Mouse (Mus musculus): ENCODE data around the gene Ptcra. TPM values are rescaled to one million over a fixed set of nuclear protein-coding genes. Genes with fewer than 3 reads are reported as not detected.

The Ptcra gene
- polyA plus RNA-seq, 1 experiment from 2014 or later = 0.34 TPM

GRCm38 (mm10) chr17:46758753-46759152, 4.8 kb downstream of the Ptcra start:
- Histone ChIP-seq H3K27ac (ENCODE audit: low read depth, low read length) (no peak overlapping the region), H3K4me1 (replicated peaks; ENCODE audit: control insufficient read depth, insufficient read depth, low read length) (no peaks in the 10 kb centered on the region), H3K36me3 (ENCODE audit: control insufficient read depth, insufficient read depth, low read length) (no peaks in the 10 kb centered on the region), H3K4me2 (replicated peaks; ENCODE audit: low read depth, low read length) (no peak overlapping the region), H3K9ac (ENCODE audit: low read depth, low read length) (no peak overlapping the region), H3K9me3 (ENCODE audit: control insufficient read depth, low read length) (no peaks in the 10 kb centered on the region), H3K27me3 (ENCODE audit: control insufficient read depth, insufficient read depth, low read length) (no peaks in the 10 kb centered on the region), H3K4me3 (ENCODE audit: low read depth, low read length) (no peak overlapping the region)
- WGBS = 83% methylated on average over 12 of the region's 12 CpGs
- no peak for ATAC-seq (ENCODE audit: low FRiP score)
- DNase-seq (ENCODE audit: low spot score) = no peak

DNA sequence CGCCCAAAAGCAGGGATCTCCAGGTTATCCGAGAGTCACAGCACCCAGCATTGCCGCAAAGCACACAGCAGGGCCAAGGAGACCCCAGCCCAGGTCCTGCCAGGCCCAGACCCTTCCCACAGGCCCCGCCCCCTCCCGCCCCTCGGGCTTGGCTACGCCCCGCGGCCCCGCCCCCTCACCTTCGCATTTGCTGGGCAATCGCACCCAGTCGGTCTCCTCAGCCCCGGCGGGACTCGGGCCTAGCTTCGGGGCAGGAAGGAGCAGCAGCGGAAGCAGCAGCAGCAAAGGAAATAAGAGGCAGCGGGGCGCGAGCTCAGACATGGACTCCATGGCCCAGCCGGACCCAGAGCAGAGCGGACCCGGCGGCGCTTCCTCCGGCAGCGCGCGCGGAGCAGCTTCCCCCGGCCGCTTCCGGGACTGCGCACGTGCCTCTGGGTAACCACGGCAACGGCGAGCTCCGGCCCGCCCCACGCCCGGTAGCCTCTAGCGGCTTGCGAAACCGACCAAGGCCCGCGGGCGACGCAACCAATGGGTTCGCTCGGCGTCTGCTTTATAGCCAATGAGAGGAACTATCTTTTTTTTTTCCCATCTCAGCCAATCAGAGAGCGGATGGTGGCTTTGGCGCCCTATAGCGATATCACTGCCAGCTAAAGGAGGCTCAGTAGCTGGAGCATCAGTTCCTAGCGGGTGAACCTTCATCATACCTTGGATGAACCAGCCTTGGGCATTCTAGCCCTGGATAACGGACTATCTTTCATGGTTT, 11.5 kb downstream of the Ptcra start, which contains the start of gene Cnpy3:
Gene Cnpy3, minus strand, starts transcription at position 421 of the 763 bp plus-strand sequence.
- peak; percentile 98 for ATAC-seq (ENCODE audit: low FRiP score)
- H3K36me3 ChIP-seq (ENCODE audit: control insufficient read depth, insufficient read depth, low read length) = no peaks in the 10 kb centered on the region
- DNase-seq (ENCODE audit: low spot score) = peak; percentile 98
- H3K4me1 ChIP-seq (replicated peaks; ENCODE audit: control insufficient read depth, insufficient read depth, low read length) = peaks cover 4% of the 10 kb centered on the region; the same call in 1 of the 2 replicates
- H3K27me3 ChIP-seq (ENCODE audit: control insufficient read depth, insufficient read depth, low read length) = no peaks in the 10 kb centered on the region; the same call in 1 of the 2 replicates
- peak within 1 kb of the TSS; percentile 84 for H3K4me2 ChIP-seq (replicated peaks; ENCODE audit: low read depth, low read length)
- peak within 1 kb of the TSS; percentile 69 for H3K4me3 ChIP-seq (ENCODE audit: low read depth, low read length)
- 0% methylated on average over 53 of the region's 58 CpGs for WGBS
- H3K27ac ChIP-seq (ENCODE audit: low read depth, low read length) = peak within 1 kb of the TSS; percentile 80
- no peaks in the 10 kb centered on the region for H3K9me3 ChIP-seq (ENCODE audit: control insufficient read depth, low read length)
- peak within 1 kb of the TSS; percentile 70 for H3K9ac ChIP-seq (ENCODE audit: low read depth, low read length)

DNA sequence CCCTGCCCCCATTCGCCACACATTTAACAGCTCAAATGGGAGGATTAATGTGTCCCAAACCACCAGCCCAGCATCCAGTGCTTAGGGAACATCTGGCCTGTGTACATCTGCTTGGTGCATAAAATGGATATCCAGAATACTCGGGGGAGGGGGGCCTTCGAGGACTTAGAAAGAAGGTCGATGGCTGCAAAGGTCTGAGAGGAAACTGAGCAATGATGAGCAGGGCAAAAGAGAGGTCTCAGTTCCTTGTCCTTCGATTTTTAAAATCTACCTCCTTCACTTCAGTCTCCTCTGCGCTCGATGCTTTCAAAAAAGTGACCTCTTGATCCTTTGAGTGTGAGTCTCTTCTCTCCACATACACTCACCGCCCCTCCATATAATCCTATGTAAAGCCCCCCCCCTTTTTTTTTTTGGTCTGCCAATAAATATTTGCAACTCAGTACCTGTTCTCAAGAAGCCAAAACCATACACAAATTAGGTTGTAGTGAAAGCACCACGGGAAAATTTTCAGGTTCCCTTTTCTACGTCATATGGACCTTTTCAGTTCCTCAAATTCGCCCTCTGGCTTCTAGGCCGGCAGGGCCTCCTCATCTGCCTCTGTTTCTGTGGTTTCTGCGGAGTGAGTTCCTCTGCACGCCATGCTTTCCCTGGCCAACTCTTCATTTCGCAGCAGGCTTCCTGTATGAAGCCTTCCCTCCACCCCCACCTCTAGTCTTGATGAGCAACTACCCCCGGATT, 12.3 kb downstream of the Ptcra start:
- Histone ChIP-seq H3K9me3 (ENCODE audit: control insufficient read depth, low read length) (no peaks in the 10 kb centered on the region), H3K4me2 (replicated peaks; ENCODE audit: low read depth, low read length) (peak overlapping the region; percentile 84), H3K4me1 (replicated peaks; ENCODE audit: control insufficient read depth, insufficient read depth, low read length) (peaks cover 4% of the 10 kb centered on the region; the same call in 1 of the 2 replicates), H3K4me3 (ENCODE audit: low read depth, low read length) (peak overlapping the region; percentile 69), H3K27ac (ENCODE audit: low read depth, low read length) (peak overlapping the region; percentile 80; the same call in 1 of the 2 replicates), H3K36me3 (ENCODE audit: control insufficient read depth, insufficient read depth, low read length) (no peaks in the 10 kb centered on the region), H3K27me3 (ENCODE audit: control insufficient read depth, insufficient read depth, low read length) (no peaks in the 10 kb centered on the region; the same call in 1 of the 2 replicates), H3K9ac (ENCODE audit: low read depth, low read length) (peak overlapping the region; percentile 70)
- ATAC-seq (ENCODE audit: low FRiP score) = no peak
- no peak for DNase-seq (ENCODE audit: low spot score)
- WGBS = 28% methylated on average over 16 of the region's 16 CpGs

- DNase-seq (ENCODE audit: low spot score) (no peak), ATAC-seq (ENCODE audit: low FRiP score) (no peak)
- no peak overlapping the region for H3K4me3 ChIP-seq (ENCODE audit: low read depth, low read length)
- H3K27me3 ChIP-seq (ENCODE audit: control insufficient read depth, insufficient read depth, low read length) = no peaks in the 10 kb centered on the region; the same call in 1 of the 2 replicates
- H3K4me1 ChIP-seq (replicated peaks; ENCODE audit: control insufficient read depth, insufficient read depth, low read length) = peaks cover 4% of the 10 kb centered on the region; the same call in 1 of the 2 replicates
- WGBS = 99% methylated on average over 4 of the region's 4 CpGs
- H3K27ac ChIP-seq (ENCODE audit: low read depth, low read length) = no peak overlapping the region
- H3K9ac ChIP-seq (ENCODE audit: low read depth, low read length) = peak overlapping the region; percentile 70
- no peaks in the 10 kb centered on the region for H3K36me3 ChIP-seq (ENCODE audit: control insufficient read depth, insufficient read depth, low read length)
- peak overlapping the region; percentile 84; the same call in 1 of the 2 replicates for H3K4me2 ChIP-seq (replicated peaks; ENCODE audit: low read depth, low read length)
- no peaks in the 10 kb centered on the region for H3K9me3 ChIP-seq (ENCODE audit: control insufficient read depth, low read length)
These were observed 12.9 kb downstream of the Ptcra start for GRCm38 (mm10) chr17:46750580-46750979.

- H3K36me3 ChIP-seq (ENCODE audit: control insufficient read depth, insufficient read depth, low read length) = no peaks in the 10 kb centered on the region
- WGBS = 91% methylated on average over 5 of the region's 5 CpGs
- ATAC-seq (ENCODE audit: low FRiP score) (no peak), DNase-seq (ENCODE audit: low spot score) (no peak)
- no peak overlapping the region for H3K4me3 ChIP-seq (ENCODE audit: low read depth, low read length)
- no peaks in the 10 kb centered on the region for H3K9me3 ChIP-seq (ENCODE audit: control insufficient read depth, low read length)
- no peak overlapping the region for H3K4me2 ChIP-seq (replicated peaks; ENCODE audit: low read depth, low read length)
- H3K27ac ChIP-seq (ENCODE audit: low read depth, low read length) = no peak overlapping the region
- H3K9ac ChIP-seq (ENCODE audit: low read depth, low read length) = no peak overlapping the region
- no peaks in the 10 kb centered on the region; the same call in 1 of the 2 replicates for H3K27me3 ChIP-seq (ENCODE audit: control insufficient read depth, insufficient read depth, low read length)
- H3K4me1 ChIP-seq (replicated peaks; ENCODE audit: control insufficient read depth, insufficient read depth, low read length) = peaks cover 4% of the 10 kb centered on the region; the same call in 1 of the 2 replicates
These were observed 14.2 kb downstream of the Ptcra start for GRCm38 (mm10) chr17:46749282-46749681.

DNA sequence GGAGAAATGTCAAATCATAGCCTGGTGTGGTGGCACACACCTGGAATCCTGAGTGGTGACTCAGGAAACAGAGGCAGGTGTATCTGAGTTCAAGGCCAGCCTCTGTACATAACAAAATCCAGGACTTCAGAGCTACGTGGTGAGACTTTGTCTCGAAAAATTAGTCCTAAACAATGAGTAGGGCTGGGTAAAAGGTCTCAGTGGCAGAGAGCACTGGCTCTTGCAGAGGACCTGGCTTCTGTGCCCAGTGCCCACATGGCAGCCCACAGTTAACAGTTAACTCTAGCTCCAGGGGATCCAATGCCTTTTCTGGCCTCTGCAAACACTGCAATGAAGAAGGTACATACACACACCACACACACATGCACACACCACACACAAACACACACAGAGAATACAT, 15.7 kb downstream of the Ptcra start:
- no peaks in the 10 kb centered on the region; the same call in 1 of the 2 replicates for H3K27me3 ChIP-seq (ENCODE audit: control insufficient read depth, insufficient read depth, low read length)
- WGBS = 94% methylated on average over 2 of the region's 2 CpGs
- H3K9ac ChIP-seq (ENCODE audit: low read depth, low read length) = no peak overlapping the region
- peaks cover 4% of the 10 kb centered on the region; the same call in 1 of the 2 replicates for H3K4me1 ChIP-seq (replicated peaks; ENCODE audit: control insufficient read depth, insufficient read depth, low read length)
- no peak overlapping the region for H3K27ac ChIP-seq (ENCODE audit: low read depth, low read length)
- H3K36me3 ChIP-seq (ENCODE audit: control insufficient read depth, insufficient read depth, low read length) = no peaks in the 10 kb centered on the region
- no peak overlapping the region for H3K4me2 ChIP-seq (replicated peaks; ENCODE audit: low read depth, low read length)
- H3K9me3 ChIP-seq (ENCODE audit: control insufficient read depth, low read length) = no peaks in the 10 kb centered on the region
- no peak for DNase-seq (ENCODE audit: low spot score)
- no peak overlapping the region for H3K4me3 ChIP-seq (ENCODE audit: low read depth, low read length)
- ATAC-seq (ENCODE audit: low FRiP score) = no peak

DNA sequence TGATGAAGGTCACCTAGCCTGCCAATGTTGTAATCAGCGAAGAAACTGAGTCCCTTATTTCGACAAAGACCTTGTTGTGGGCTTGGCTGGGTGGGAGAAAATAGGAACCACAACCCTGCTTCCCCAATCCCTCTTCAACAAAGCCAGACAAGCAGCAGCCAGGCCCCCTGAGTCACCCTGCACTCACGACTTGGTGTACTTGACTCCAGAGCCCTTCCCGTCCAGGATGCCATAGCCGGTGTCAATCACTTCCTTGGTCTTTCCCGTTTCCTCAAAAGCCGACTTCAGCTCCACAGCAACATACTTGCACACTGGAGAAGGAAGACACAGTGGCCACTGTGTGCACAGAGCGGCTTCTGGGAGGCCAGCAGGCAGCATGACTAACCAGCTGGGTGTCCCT, 16.3 kb downstream of the Ptcra start:
- Histone ChIP-seq H3K9ac (ENCODE audit: low read depth, low read length) (no peak overlapping the region), H3K9me3 (ENCODE audit: control insufficient read depth, low read length) (no peaks in the 10 kb centered on the region), H3K27me3 (ENCODE audit: control insufficient read depth, insufficient read depth, low read length) (no peaks in the 10 kb centered on the region; the same call in 1 of the 2 replicates), H3K4me1 (replicated peaks; ENCODE audit: control insufficient read depth, insufficient read depth, low read length) (peaks cover 4% of the 10 kb centered on the region; the same call in 1 of the 2 replicates), H3K4me3 (ENCODE audit: low read depth, low read length) (no peak overlapping the region), H3K36me3 (ENCODE audit: control insufficient read depth, insufficient read depth, low read length) (no peaks in the 10 kb centered on the region), H3K4me2 (replicated peaks; ENCODE audit: low read depth, low read length) (no peak overlapping the region), H3K27ac (ENCODE audit: low read depth, low read length) (no peak overlapping the region)
- ATAC-seq (ENCODE audit: low FRiP score) (no peak), DNase-seq (ENCODE audit: low spot score) (no peak)
- 84% methylated on average over 8 of the region's 8 CpGs for WGBS

- Histone ChIP-seq H3K27ac (ENCODE audit: low read depth, low read length) (no peak overlapping the region), H3K4me3 (ENCODE audit: low read depth, low read length) (no peak overlapping the region), H3K4me2 (replicated peaks; ENCODE audit: low read depth, low read length) (no peak overlapping the region), H3K9me3 (ENCODE audit: control insufficient read depth, low read length) (no peaks in the 10 kb centered on the region), H3K4me1 (replicated peaks; ENCODE audit: control insufficient read depth, insufficient read depth, low read length) (no peaks in the 10 kb centered on the region), H3K36me3 (ENCODE audit: control insufficient read depth, insufficient read depth, low read length) (no peaks in the 10 kb centered on the region), H3K27me3 (ENCODE audit: control insufficient read depth, insufficient read depth, low read length) (no peaks in the 10 kb centered on the region), H3K9ac (ENCODE audit: low read depth, low read length) (no peak overlapping the region)
- ATAC-seq (ENCODE audit: low FRiP score) = no peak
- DNase-seq (ENCODE audit: low spot score) = no peak
- WGBS = 83% methylated on average over 2 of the region's 2 CpGs
These were observed 18.0 kb downstream of the Ptcra start for GRCm38 (mm10) chr17:46745506-46745905.
